Mouse (Mus musculus): ENCODE results near the gene Gstm3.
A peak's percentile ranks its signal among the peaks of the same experiment; 100 is the strongest.

Gstm3 gene

DNA sequence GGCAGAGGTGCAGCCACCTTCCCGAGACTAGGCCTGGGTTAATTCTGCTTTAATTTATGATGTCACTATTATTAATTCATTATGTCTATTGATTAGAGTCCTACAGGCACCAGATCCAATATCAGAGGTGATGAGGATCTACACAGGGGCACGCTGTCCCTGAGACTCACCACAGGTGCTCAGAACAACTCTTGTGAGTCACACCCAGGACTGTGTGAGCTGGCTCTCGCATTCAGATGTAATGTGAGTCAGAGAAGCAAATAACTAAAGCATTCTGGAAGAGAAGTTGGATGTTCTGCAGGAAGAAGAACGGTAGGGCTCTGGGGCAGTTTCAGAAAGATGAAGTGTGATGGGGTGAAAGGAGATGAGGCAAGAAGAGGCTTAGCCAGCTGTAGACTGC is 39.8 kb downstream of the Gstm3 start:
- DNase-seq (ENCODE audit: low read depth), result no peak

DNA sequence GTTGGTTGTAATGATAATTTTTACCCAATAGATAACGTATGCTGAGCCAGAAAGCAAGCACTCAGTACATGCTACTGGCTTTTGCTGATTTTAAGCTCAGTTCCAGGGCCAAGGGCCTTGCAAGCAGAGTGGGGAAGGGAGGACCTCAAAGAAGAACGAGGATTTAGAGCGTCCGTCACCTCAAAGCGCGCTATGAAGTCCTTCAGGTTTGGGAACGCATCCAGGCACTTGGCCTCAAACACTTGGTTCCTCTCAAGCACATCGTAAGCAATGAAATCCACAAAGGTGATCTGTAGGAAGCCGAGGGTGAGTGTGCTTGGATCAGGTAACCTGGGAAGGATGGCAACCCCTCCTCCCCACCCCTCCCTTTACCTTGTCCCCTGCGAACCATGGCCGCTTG is 40.4 kb downstream of the Gstm3 start:
- no peak for DNase-seq (ENCODE audit: low read depth)

DNA sequence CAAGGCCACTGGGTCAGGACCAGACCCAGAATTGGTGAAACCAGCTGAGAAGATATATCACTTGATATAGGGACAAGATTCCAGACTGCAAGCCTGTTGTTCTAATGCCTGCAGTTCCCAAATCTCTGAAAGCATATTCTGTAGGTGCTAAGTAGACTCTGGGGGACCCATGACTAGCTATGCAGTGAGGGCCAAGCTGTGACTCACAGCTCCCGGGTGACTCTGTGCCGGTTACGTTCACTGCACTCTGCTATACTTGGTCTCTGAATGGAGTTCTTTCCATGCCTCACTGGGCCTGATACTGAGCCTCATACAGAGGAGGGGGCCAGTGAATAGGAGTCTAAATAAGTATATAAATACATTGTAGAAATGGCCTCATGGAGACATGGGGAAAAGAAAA is 41.2 kb downstream of the Gstm3 start:
- DNase-seq (ENCODE audit: low read depth), result no peak

DNA sequence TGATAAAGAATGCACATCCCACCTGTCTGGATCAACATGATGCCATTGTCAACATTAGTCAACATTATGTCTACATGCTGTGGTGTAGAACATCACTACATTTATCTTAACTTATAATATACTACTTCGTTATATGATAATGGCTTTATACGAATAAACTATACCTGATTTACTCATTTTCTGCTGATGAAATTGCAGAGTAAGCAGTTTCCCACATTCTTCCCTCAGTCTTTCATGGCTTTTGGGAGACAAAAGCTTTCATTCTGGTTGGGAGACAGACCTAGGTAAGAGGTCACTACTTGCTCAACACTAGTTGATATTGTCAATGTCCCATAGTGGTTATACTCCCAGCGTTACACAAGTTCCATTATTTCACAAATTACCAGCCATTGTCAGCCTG is 43.7 kb downstream of the Gstm3 start:
- DNase-seq (ENCODE audit: low read depth), result no peak

DNA sequence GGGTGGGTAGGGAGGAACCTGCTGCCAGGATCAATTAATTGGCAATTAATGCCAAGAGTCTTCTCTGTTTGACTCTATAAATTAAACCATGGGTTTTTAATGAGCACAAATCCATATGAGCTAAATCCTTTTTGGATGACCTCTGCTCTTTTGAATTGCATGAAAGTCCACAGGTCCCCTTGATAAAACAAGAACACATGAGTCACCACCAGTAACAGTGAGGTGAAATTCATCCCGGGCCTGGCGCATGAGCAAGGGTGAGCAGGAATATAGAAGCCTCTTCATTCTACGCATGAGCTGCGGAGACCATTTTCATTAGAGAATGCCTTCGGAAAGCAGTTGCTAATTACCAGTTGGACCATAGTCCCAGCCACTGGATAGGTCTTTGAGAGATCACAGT is 48.7 kb downstream of the Gstm3 start:
- no peak for DNase-seq (ENCODE audit: low read depth)

DNA sequence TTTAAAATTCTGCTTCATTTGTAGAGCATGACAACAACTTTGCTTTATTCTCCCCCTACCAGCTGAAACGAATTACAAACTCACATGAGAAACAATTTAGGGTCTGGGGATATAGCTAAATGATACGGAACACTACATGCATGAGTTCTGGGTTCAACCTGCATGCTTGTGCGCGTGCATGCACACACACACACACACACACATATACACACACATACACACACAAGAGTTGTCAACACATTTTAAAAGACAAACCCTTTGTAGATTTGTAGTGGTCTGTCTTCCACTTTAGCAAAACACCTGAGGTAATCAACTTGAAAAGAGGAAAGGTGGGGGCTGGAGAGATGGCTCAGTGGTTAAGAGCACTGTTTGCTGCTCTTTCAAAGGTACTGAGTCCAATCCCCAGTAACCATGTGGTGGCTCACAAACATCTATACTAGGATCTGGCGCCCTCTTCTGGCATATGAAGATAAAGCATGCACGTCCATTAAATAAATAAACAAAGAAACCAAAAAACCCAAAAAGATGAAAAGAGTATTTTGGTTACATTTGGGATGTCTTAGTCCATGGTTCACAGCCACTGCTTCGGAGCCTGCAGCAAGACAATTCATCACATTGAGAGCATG is 51.2 kb downstream of the Gstm3 start:
- peak; percentile 63 for DNase-seq (ENCODE audit: low read depth)

DNA sequence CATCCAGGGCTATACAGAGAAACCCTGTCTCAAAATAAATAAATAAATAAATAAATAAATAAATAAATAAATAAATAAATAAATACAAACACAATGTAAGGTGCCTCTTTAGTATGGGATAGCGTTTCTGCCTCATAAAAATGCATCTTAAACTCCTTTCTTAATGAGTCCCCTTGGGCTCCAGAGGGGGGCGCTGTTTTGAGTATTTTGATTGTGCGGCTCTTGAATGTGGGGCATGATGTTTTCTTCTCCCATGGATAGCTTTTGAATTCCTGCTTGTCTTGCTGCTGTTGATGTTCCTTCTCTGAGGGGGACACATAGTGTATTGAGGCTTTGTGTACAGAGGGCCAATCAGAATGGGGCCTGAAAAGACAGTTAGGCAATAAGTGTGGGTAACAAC is 52.0 kb downstream of the Gstm3 start:
- DNase-seq (ENCODE audit: low read depth), result peak; percentile 19

DNA sequence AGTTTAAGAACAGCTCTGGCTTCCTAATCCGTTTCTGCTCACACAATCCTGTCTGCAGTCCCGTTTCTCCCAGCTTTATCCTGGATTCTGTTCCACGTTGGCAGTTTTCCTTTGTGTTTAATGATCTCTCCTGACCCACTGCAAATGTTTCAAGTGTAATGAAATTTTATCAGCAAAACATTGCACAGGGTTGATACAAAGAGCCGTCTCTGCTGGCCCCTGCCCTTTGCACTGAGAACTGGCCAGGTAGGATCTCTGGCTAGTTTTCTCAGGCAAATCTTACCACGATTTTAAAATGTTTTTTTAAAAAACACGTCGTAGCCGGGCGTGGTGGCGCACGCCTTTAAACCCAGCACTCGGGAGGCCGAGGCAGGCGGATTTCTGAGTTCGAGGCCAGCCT is 52.4 kb downstream of the Gstm3 start:
- no peak for DNase-seq (ENCODE audit: low read depth)
